Mouse (Mus musculus) E14TG2a.4 (cell line): ENCODE measurements at regions not wholly inside any gene's neighbourhood (a gene's known extent, or its start where the extent isn't known, plus 50 kb on each side); places are given as distances from the start of the nearest gene placed in this dataset.

Experiments used
- CTCF ChIP-seq: conservative IDR thresholded peaks from 2 replicates; pipeline ENCODE4 v1.5.1; 2014; ENCODE audit warnings: low read length
- NANOG ChIP-seq: IDR thresholded peaks from 2 replicates; pipeline ENCODE4 v1.6.1; 2014; ENCODE audit warnings: borderline replicate concordance, low read length, mixed read lengths
- POU5F1 ChIP-seq: IDR thresholded peaks from 2 replicates; pipeline ENCODE4 v1.6.1; 2014; ENCODE audit warnings: low read length, borderline replicate concordance

- no peak for TF ChIP-seq CTCF
- TF ChIP-seq POU5F1 = no peak
- TF ChIP-seq NANOG = no peak
Measured at GRCm38 (mm10) chr17:68172838-68173237, 100.8 kb upstream of the L3mbtl4 start.
